Comparison of ENCODE assay signal across 8 mouse cellular contexts in genomic region chr6:122786275-122786674, GRCm38 (mm10). TPM values are rescaled to one million over a fixed set of nuclear protein-coding genes. Genes with fewer than 3 reads are reported as not detected.
DNase-seq lines count a peak whose midpoint lies in the region; ATAC-seq lines count a peak whose summit lies in the region.

No protein-coding gene starts in this region.

- intact Hi-C loops in gastrocnemius, postnatal 14 days (cut with DNase I; ENCODE audit: low total_unique reads), result loop anchor here (5.0 kb wide), 2 partner anchors 44 to 119 kb away; no protein-coding TSS in a partner anchor
- intact Hi-C loops in heart, postnatal 14 days (cut with DNase I), result loop anchor here (2.0 kb wide), 1 partner anchor 117 kb away; no protein-coding TSS in a partner anchor

- ATAC-seq in megakaryocyte, adult 5-6 weeks (ENCODE audit: poor library complexity, severe bottlenecking), result peak; percentile 88

- DNase-seq in gastrocnemius, postnatal 14 days, result peak; percentile 22
- no peak for DNase-seq in gastrocnemius, postnatal 25 days
- DNase-seq in Muller cell, postnatal 12 days (ENCODE audit: inconsistent ontology term), result peak; percentile 42
- DNase-seq in cerebellum, postnatal 36 days, result peak; percentile 81 to 90
- peak; percentile 43 to 62 for DNase-seq in heart, postnatal 14 days
- peak; percentile 71 to 76 for DNase-seq in layer of hippocampus, postnatal 36 days
- DNase-seq in right cerebral cortex, postnatal 25 days, result peak; percentile 80

RNA-seq across cellular contexts. Expression of gene Slc2a3, which starts 15.2 kb away (rescaled TPM):
- 1 to 10 TPM; 1.2 to 1.9 TPM for total RNA-seq in gastrocnemius, postnatal 14 days (2021)
- total RNA-seq in gastrocnemius, postnatal 25 days (2021), result 1 to 10 TPM in 1 of 2 experiments, under 1 TPM in 1; 0.88 to 1.4 TPM
- 1 to 10 TPM; 2.3 to 2.4 TPM for total RNA-seq in heart, postnatal 14 days (2021)
- 100 to 1,000 TPM; 110 to 121 TPM for total RNA-seq in layer of hippocampus, postnatal 36 days (2021)
- total RNA-seq in megakaryocyte, adult 5-6 weeks (2015), result 44.5 and 48.4 TPM in 2 replicates
- total RNA-seq in megakaryocyte, adult 5-6 weeks (2017), result 51.4 and 63.5 TPM in 2 replicates

RNA-seq across cellular contexts. Expression of gene Foxj2, which starts 33.4 kb away (rescaled TPM):
- total RNA-seq in gastrocnemius, postnatal 14 days (2021), result 10 to 100 TPM; 15.5 to 18.5 TPM
- total RNA-seq in gastrocnemius, postnatal 25 days (2021), result 10 to 100 TPM; 18.4 to 20.9 TPM
- total RNA-seq in heart, postnatal 14 days (2021), result 10 to 100 TPM; 30.9 to 31.9 TPM
- 10 to 100 TPM; 26.5 to 30.3 TPM for total RNA-seq in layer of hippocampus, postnatal 36 days (2021)
- total RNA-seq in megakaryocyte, adult 5-6 weeks (2015), result 35.6 and 43.1 TPM in 2 replicates
- 10.2 and 16.1 TPM in 2 replicates for total RNA-seq in megakaryocyte, adult 5-6 weeks (2017)

Comparison
In these comparisons a context has a peak if more than half of its experiments do, and no peak if none do; other contexts are left out.
1. RNA of gene Slc2a3, which starts 15.2 kb away (total RNA-seq): 110 to 121 TPM in layer of hippocampus, postnatal 36 days and 44.5 to 63.5 TPM in megakaryocyte, adult 5-6 weeks; 2.3 to 2.4 TPM in heart, postnatal 14 days, 1.2 to 1.9 TPM in gastrocnemius, postnatal 14 days and 0.88 to 1.4 TPM in gastrocnemius, postnatal 25 days; every median in the first group is over 10 times any median in the second.